Mouse (Mus musculus) ovary, postnatal 10 days (tissue): Measurements from ENCODE around the gene Dlg4.
"Not testable (repeated sequence)": the region's sequence is repeated elsewhere in the genome, so short reads cannot be mapped to it uniquely, and the experiment has no call there.

Experiments
- DNase-seq: peaks from one replicate; pipeline ENCODE4 v3.0.0; 2022; ENCODE audit warnings: low spot score

Dlg4 gene

GRCm38 (mm10) chr11:70049816-70050215 is 33.1 kb downstream of the Dlg4 start:
- no peak for DNase-seq

- DNase-seq = no peak
Observed at GRCm38 (mm10) chr11:70053156-70053555, 36.4 kb downstream of the Dlg4 start.

- DNase-seq = no peak
Observed at GRCm38 (mm10) chr11:70053898-70054570, 37.3 kb downstream of the Dlg4 start, which contains the start of gene Asgr1. Gene Asgr1 (plus strand): TSS chr11:70054085.

- peak; percentile 49 for DNase-seq
Observed at GRCm38 (mm10) chr11:70055618-70056214, 39.0 kb downstream of the Dlg4 start.

- no peak for DNase-seq
Observed at GRCm38 (mm10) chr11:70057805-70058204, 41.1 kb downstream of the Dlg4 start.

- DNase-seq = no peak
Observed at GRCm38 (mm10) chr11:70059930-70060329, 43.2 kb downstream of the Dlg4 start.

GRCm38 (mm10) chr11:70063053-70063452 is 46.3 kb downstream of the Dlg4 start:
- DNase-seq = no peak

GRCm38 (mm10) chr11:70066701-70067100 is 50.0 kb downstream of the Dlg4 start:
- DNase-seq = no peak

- no peak for DNase-seq
Observed at GRCm38 (mm10) chr11:70068245-70068644, 51.5 kb downstream of the Dlg4 start.

GRCm38 (mm10) chr11:70070057-70070456 is 53.3 kb downstream of the Dlg4 start:
- no peak for DNase-seq

GRCm38 (mm10) chr11:70070603-70071002 is 53.9 kb downstream of the Dlg4 start:
- DNase-seq = not testable (repeated sequence)

GRCm38 (mm10) chr11:70074379-70075071 is 57.8 kb downstream of the Dlg4 start:
- DNase-seq = peak; percentile 38

GRCm38 (mm10) chr11:70075581-70075980 is 58.8 kb downstream of the Dlg4 start:
- no peak for DNase-seq

- DNase-seq = no peak
Observed at GRCm38 (mm10) chr11:70077441-70077840, 60.7 kb downstream of the Dlg4 start.

- no peak for DNase-seq
Observed at GRCm38 (mm10) chr11:70079175-70079574, 62.4 kb downstream of the Dlg4 start.

GRCm38 (mm10) chr11:70079928-70080327 is 63.2 kb downstream of the Dlg4 start:
- no peak for DNase-seq

GRCm38 (mm10) chr11:70080803-70081590 is 64.3 kb downstream of the Dlg4 start:
- DNase-seq = no peak

GRCm38 (mm10) chr11:70084563-70084962 is 67.8 kb downstream of the Dlg4 start:
- no peak for DNase-seq

GRCm38 (mm10) chr11:70091986-70092783 is 75.4 kb downstream of the Dlg4 start, which contains the start of gene Asgr2:
Gene Asgr2 (plus strand): TSS chr11:70092644.
- DNase-seq = no peak
